8 mouse cellular contexts compared by ENCODE assay signal in the genomic region with DNA sequence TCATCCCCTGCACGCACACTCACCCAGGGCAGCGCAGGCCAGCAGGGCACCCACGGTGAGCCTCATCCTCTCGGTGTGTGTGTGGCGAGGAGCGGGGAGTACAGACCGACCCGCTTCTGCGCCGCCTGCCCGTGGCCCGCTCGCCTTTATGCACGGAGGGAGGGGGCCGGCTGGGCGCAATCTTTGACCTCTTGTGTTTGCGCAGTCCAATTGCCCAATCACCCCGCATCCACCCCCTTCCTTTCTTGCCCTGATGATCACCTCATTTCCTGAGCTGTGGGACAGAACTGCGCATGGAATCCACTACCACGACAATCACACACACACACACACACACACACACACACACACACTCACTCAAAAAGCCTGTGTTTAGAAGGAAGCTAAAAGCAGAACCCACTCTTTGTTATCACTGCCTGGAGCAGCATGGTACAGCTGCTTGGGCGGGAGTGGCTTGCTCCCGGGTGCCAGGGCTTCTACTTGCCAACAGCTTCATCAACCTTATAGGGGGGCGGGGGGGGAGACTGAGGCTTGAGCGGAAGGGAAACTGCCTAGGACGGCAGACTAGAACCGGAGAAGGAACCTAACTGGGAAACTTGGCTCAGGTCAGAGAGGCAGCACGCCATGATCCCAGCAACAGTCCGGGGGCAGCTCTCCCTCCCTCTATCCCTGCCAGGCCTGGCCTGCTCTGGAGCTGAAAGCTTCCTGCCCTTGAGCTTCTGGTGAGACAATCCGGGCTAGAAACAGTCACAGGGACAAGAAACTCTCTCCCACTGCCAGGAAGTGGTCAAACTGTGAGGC. TPM values are rescaled to one million over a fixed set of nuclear protein-coding genes. Genes with fewer than 3 reads are reported as not detected.
DNase-seq lines count a peak whose midpoint lies in the region; TF ChIP-seq lines count a peak whose summit lies in the region.

Gm20425 (minus strand) TSS at position 157 of the 801 bp plus-strand sequence.
Trf (minus strand) TSS at position 294 of the 801 bp plus-strand sequence.

- peak within 1 kb of the TSS; percentile 13; the same call in 1 of the 2 replicates for H3K4me3 ChIP-seq in left cerebral cortex, adult 2 months

- H3K27ac ChIP-seq in left cerebral cortex, adult 2 months, result peak within 1 kb of the TSS; percentile 73

- DNase-seq in adrenal gland, adult 18-20 months (ENCODE audit: low spot score in 2 of 2), result peak; percentile 26 to 45
- peak; percentile 59 to 64 for DNase-seq in cerebellum, postnatal 10 days
- DNase-seq in gastrocnemius, postnatal 14 days, result peak; percentile 43
- peak; percentile 28 for DNase-seq in induced T-regulatory cell, adult 2 months (ENCODE audit: low read depth)
- DNase-seq in left cerebral cortex, adult 2 months (ENCODE audit: extremely low spot score in 1 of 2, low spot score in 2 of 2), result peak; percentile 24 to 43
- DNase-seq in lung, postnatal 36 days, result peak; percentile 89
- peak; percentile 24 to 51 for DNase-seq in right cerebral cortex, adult 2 months (ENCODE audit: low spot score in 2 of 2)
- DNase-seq in c-Kit-positive CD71-positive TER-119-positive erythroid progenitor cells, embryonic 14.5 days (ENCODE audit: low spot score), result no peak

- intact Hi-C loops in gastrocnemius, postnatal 14 days (cut with DNase I; ENCODE audit: low total_unique reads), result no loop called here
- intact Hi-C loops in left cerebral cortex, adult 2 months (cut with DNase I), result no loop called here

- TF ChIP-seq CTCF in left cerebral cortex, adult 2 months (IDR thresholded peaks at IDR 0.05), result no peak

RNA-seq across cellular contexts. Expression of gene Gm20425, which starts in this region (rescaled TPM):
- 10 to 100 TPM; 17.9 to 18.4 TPM for total RNA-seq in adrenal gland, adult 18-20 months (2021)
- 1 to 10 TPM; 2.8 to 3.2 TPM for total RNA-seq in gastrocnemius, postnatal 14 days (2021)
- total RNA-seq in left cerebral cortex, adult 2 months (2021), result 10 to 100 TPM in 1 of 2 experiments, 1 to 10 TPM in 1; 8.5 to 11.7 TPM

RNA-seq across cellular contexts. Expression of gene Trf, which starts in this region (rescaled TPM):
- 100 to 1,000 TPM; 175 to 264 TPM for total RNA-seq in adrenal gland, adult 18-20 months (2021)
- 10 to 100 TPM in 1 of 2 experiments, 1 to 10 TPM in 1; 6.1 to 10.4 TPM for total RNA-seq in gastrocnemius, postnatal 14 days (2021)
- 100 to 1,000 TPM; 131 to 135 TPM for total RNA-seq in left cerebral cortex, adult 2 months (2021)

Comparison
In these comparisons a context has a peak if more than half of its experiments do, and no peak if none do; other contexts are left out.
1. RNA of gene Trf (total RNA-seq): 175 to 264 TPM in adrenal gland, adult 18-20 months and 131 to 135 TPM in left cerebral cortex, adult 2 months; 6.1 to 10.4 TPM in gastrocnemius, postnatal 14 days; every median in the first group is over 10 times any median in the second.